Mouse (Mus musculus): ENCODE results near the gene Mvk.

GRCm38 (mm10) chr5:114443566-114444367 lies at the start of gene Mvk, which contains the start of gene Mmab:
- TF ChIP-seq CTCF (IDR thresholded peaks at IDR 0.05; ENCODE audit: low read depth) = no peak
- TF ChIP-seq EP300 (IDR thresholded peaks at IDR 0.05; ENCODE audit: low read depth) = peak; percentile 55; the same call in 1 of the 2 replicates
